Mouse (Mus musculus) brain, adult 2 months (tissue): ENCODE results near the gene Aif1.

Experiments used
- DNase-seq: peaks from one replicate; pipeline ENCODE4 v3.0.0; 2011; ENCODE audit warnings: low read depth, low spot score

Gene Aif1

DNA sequence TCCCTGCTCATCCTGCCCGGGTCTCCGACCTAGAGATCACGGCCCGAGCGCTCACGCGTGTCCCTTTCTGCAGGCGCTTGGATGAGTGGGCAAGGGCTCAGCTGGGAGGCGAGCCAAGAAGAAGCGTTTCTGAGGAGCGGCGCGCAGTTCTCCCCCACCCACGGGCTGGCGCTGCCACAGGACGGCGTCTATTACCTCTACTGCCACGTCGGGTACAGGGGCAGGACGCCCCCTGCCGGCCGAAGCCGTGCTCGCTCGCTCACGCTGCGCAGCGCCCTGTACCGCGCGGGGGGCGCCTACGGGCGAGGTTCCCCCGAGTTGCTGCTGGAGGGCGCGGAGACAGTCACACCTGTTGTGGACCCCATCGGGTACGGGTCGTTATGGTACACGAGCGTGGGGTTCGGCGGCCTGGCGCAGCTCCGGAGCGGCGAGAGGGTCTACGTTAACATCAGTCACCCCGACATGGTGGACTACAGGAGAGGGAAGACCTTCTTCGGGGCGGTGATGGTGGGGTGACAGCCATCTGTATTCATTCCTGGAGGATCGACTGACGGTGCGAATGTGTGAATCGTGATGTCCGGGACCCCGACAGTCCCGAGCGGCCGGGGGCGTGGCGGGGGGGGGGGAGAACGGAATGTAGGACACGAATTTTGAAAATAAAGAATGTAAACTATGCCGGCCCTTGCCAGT, 19.9 kb upstream of the Aif1 start:
- peak; percentile 77 for DNase-seq

DNA sequence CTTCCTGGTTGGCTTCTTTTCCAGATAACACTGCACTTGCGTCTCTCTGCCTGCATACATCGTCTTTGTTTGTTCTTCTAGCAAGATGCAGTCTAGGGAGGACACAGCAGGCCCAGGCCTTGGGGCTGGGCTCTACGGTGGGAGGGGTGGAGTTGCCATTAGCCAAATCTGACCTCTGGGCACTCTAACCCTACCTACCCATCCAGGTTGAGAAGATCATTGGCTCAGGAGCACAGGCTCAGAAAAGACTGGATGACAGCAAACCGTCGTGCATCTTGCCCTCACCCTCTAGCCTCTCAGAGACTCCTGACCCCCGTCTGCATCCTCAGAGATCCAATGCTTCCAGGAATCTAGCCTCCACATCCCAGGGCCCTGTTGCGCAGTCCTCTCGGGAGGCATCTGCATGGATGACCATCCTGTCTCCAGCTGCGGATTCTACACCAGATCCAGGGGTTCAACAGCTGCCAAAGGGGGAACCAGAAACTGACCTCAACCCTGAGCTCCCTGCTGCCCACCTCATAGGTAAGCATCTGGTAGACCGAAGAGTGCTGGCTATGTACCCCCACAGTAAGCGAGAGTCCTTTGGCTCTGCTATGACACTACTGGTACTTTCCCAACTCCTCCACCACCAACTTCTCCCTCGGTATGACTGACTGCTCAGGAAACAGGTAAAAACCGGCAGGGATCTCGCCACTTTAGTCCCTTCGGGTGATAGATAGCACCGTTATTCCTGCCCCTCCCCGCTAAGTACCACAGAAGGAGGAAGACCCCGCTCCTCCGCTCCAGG, 19.2 kb upstream of the Aif1 start:
- no peak for DNase-seq

DNA sequence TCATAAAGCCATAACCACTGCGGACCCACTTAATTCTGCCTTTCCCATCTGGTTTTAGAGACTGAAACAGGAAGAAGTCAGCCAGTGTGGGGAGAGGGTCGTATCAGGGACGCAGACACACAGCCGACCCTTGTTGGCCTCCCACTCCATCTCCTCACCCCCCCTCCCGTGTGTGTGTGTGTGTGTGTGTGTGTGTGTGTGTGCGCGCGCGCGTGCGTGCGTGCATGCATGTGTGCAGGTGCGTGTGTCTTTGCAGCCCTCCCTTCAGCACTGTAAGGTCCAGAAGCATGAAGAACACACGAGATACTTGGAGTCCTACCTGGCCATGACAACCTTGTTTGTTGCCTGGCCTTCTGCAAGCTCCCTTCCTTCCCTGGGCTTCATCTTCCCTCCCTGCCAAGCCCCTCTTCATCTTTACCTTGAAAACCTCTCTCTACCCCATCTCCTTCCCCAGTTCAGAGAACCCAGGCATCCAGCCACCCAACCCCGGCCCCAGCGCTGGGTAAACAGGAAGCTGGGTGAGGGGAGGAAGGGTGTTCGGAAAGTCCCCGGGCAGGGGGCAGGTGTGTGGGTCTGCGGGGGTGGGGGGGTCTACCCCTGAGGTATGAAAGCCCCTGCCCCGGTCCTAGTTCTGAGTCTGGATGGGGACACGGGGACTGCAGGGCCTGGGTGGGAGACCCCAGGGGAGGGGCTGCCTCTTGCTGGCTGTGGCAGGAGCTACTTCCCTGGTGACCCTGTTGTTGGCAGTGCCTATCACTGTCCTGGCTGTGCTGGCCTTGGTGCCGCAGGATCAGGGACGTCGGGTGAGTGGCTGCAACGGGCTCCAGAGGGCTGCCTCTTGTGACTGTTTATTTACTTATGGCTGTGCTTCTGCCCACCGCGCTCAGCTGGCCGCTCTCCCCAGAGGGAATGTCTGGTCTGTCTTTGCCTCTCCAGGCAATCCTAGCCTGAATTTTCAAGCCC, 18.3 kb upstream of the Aif1 start, which contains the start of gene Ltb:
Ltb (plus strand) TSS at position 559 of the 963 bp plus-strand sequence.
- DNase-seq = no peak

DNA sequence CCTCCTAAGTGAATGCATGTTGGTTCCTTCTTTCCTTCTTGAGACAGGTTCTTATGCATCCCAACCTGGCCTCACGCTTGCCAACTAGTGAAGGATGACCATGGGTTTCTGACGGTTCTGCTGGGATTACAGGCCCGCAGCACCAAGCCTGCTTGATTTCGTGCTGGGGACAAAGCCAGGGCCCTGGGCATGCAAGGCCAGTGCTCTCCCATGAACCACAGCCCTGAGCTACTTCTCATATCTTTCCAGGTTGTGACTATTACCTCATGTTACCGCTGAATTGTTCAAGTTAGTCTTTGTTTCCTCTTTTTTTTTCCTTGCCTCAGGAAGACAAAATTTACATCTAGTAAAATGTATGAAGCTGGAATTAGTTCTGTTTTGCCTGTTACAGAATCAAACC, 17.1 kb upstream of the Aif1 start:
- DNase-seq = no peak

DNA sequence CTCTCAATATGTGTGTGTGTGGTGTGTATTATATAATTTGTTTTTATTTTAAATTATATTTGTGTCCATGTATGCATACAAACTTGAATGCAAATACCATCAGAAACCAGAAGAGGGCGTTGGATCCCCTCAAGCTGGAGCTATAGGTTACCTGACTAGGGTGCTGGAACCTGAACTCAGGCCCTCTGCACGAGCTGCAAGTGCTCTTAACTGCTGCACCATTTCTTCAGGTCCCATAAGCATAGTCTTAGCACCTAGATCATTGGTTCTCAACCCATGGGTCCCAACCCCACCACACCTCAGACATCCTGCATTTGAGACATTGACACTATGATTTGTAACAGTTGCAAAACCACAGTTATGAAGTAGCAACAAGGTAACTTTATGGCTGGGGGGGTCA, 15.9 kb upstream of the Aif1 start:
- DNase-seq = no peak

DNA sequence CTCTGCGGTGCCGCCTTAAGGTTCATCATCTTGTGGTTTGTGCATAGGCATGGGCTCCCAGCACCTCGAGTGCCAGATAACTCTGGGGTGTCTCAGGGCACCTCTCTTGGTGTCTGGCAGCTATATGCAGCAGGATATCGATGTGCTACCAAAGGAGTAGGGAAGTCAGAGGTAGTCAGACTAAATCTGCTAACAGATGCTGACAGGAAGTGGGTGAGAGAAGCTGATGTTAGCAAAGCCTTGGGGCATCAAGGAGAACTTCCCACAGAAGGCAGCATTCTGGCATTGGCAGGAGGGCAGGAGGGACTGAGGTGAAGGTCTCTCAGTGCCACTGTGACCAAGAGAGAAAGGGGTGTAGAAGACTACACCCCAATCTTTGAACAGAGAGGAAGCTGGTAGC, 14.2 kb upstream of the Aif1 start:
- DNase-seq = no peak

DNA sequence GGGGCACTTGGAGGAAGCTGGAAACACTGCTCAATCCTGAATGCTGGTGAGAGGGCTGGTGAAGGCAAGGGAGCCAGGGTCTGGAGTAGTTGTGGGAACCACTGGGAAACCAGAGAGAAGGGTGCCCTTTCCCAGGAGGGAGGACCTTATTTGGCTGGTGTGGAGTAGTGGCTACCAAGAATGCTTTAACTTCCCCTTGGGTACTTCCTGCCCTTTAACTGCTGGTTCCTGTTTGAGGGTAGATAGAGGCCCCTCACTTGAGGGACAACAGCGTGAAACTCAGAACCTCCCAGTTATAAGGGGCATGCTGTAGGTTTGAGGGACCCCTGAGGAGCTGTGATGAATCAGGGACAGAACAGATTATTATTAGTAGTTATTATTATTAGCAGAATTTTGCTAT, 13.3 kb upstream of the Aif1 start:
- no peak for DNase-seq

DNA sequence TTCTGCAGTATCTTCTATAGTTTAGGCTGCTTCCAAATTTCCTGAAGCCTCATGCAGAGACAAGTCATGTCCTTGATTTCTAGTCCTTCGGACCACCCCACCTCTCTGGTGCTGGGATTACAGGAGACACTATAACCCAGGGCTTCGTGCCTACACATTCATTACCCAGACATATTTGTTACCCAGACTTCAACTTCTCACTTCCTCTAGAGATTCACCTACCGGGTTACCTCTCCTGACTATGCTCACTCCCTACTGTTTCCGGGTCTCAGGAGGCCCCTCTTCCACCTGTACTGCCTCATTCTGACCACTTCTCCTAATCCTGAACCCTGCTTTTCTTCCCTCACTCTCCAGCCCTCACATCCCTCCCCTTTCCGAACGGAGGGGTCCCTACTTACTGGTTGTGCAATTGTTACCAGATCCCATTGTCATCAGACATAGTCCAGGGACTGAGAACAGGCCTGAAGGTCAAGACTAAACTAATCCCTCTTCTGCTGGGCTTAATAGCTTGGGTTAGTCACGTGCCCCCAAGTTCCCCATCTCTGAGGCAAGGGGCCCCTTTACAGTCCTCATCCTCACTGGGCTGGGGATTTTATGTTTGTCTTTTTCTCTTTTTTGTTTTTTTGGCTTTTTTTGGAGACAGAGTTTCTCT, 12.2 kb upstream of the Aif1 start, which contains the start of gene Lst1:
Lst1 (minus strand) TSS at position 481 of the 652 bp plus-strand sequence.
- no peak for DNase-seq

DNA sequence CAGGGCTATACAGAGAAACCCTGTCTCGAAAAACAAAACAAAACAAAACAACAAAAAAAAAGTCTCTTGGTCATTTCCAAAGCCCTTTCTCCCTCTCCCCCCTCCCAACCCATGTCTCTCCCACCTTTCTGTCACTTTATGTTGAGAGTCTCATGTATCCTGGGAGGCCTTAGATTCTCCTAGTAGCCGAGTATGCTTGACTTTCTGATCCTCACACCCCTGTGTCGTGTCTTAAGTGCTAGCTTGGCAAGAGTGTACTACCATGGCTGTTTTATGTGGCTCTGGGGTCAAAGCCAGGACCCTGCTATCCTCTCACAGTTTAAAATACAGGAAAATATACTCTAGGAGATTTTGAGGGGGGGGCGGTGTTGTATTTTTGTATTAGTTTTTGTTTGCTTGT, 11.5 kb upstream of the Aif1 start:
- DNase-seq = no peak

DNA sequence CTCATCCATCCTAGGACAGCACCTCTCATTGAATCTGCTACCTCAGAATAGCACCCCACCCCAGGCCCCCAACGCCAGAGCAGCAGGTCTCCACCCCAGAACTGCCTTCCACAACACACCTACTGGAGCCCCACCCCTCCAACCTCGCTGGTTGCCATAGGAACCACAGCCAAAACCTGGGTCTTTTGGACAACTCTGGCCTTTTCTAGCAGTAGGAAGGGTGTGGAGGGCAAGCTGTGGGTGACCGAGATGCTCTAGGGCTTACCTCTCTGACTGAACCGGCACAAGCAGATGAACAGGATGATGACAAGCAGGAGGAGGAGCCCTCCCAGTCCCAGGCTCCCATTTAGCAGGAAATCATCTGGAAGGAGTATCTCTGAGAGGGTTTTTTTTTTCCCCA, 10.8 kb upstream of the Aif1 start:
- peak; percentile 35 for DNase-seq

DNA sequence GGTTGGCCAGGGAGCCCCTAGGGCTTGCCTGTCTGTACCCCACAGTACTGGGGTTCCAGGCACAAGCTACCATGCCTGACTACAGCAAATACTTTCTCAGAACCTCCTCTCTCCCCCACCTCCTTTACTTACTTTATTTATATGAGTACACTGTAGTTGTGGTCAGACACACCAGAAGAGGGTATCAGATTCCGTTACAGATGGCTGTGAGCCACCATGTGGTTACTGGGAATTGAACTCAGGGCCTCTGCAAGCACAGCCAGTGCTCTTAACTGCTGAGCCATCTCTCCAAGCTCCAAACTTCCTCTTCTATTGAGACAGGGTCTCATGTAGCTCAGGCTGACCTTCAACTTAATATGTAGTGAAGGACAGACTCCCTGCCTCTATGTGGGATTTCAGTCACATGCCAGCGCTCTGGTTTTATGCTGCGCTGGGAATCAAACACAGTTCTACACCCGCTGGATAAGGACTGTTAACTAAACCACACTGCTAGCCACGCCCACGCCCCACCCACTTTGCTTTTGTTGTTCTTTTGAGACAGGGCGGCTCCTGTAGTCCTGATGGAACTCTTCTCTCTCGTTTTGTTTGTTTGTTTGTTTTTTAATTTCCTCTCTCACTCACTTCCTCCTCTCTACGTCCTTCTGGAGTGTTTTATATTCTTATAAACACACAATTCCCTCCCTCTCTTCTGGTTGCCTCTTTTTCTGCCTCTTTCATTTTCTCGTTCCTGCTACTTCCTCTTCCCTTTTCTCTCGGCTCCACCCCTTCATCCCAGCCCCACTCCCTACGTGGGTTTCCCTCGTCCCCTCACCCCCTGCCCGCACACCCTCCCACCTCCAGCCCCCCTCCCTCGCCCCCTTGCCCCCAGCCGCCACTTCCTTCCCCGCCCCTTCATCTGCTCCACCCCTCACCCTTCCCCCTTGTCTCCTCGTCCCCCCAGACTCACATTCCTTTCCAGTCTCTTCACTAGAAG, 10.1 kb upstream of the Aif1 start:
- no peak for DNase-seq

DNA sequence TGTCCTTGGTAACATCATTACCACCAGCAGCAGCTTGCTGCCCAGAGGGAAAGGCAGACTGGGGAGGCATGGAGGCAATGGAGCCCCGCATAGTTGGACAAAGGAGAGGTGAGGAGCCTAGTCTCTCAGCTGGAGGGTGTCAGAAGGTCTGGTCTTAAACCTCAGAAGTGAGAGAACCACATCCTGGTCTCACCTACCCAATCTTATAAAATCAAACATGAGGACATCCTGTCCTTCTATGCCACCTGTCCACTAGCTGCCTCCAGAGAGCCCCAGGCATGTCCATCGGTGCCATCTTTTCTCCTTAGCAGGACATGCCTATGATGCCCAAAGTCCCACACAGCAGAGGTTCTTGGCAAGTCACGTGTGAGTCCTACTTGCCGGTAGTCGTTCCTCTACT, 4.2 kb upstream of the Aif1 start:
- DNase-seq = no peak

DNA sequence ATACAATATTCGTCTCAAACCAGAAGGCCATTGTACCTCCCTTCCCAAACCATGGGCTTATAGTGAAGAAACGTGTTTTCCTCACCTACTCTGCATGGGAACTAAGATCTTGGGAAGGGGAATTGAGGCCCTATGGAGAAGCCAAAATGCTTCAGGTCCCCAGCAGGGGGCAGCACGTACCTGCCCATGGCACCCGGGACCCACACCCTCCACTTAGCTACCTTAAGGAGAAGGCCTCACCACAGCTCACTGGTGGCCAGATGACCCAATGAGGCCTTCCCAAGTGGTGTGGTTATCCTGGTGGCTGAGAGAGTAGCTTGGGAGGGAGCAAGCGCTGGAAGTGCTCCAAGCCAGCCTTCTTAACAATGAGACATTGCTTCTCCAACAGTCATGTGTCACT, 2.7 kb upstream of the Aif1 start:
- peak; percentile 75 for DNase-seq

DNA sequence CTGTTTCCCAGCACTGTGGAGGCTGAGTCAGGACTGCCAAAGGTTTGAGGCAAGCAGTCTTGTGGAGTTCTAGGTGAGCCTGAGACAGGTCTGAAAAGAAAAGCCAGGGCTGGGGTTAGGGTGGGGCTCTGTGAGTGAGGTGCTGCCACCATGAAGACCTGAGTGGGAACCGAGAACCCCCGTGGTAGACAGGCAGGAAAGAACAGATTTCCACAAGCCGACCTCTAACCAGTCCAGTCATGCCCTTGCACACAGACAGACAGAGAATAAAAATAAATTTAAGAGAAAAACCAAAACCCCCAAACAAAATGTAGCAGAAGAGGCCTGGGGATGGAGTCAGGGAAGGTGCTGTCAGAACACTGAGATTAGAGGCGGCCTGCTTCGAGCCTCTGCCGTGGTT, 486 bp downstream of the Aif1 start:
- DNase-seq = no peak

DNA sequence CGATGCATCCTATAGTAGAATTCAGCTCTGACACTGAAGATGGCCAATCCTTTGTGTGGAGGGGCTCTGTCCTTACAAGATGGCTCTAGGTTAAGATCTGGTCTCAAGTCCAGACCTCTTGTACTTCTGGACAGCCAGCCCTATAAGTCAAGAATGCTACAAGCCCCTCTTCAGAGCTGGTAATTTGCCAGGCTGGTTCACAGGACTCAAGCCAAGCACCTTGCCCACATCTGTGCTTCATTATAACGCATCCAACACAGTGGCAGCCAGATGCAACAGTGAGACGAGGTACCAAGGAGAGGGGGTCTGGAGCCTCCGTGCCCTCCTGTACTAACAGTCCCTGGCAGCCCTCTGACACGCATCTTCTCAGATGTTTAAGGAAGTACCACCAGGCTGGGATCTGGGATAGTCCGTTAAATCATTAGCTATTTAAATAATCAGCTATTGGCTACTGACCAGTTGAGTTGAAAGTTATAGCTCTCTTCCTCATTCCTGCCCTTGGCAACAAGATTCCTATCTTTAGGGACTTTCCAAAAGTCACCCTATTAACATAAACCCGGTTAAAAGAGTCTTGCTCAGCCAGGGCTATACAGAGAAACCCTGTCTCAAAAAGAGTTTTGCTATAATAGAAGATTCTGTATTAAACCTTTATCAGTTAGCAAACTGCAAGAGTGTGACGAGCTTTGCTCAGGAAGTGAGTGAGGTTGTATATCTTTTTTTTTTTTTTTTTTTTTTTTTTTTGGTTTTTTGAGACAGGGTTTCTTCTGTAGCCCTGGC, 1.5 kb downstream of the Aif1 start:
- DNase-seq = no peak

DNA sequence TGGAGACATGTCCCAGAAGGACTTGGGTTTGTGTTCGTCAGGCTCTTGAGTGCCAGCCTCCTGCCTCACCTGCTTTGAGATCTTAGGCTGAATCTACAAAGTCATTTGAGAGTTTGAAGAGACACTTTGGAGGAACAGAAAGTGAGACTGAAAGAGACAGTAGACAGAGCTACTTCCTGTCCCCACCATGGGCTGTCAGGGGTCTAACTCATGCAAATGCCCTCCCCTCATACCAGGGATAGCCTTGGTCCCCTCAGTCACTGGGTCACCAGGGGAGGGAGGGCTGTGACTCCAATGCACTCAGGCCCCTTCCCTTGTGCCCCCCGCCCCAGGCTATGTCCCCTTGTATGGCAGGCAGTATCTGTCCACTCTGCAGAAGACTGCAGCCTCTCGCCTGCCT, 2.5 kb downstream of the Aif1 start:
- DNase-seq = no peak

DNA sequence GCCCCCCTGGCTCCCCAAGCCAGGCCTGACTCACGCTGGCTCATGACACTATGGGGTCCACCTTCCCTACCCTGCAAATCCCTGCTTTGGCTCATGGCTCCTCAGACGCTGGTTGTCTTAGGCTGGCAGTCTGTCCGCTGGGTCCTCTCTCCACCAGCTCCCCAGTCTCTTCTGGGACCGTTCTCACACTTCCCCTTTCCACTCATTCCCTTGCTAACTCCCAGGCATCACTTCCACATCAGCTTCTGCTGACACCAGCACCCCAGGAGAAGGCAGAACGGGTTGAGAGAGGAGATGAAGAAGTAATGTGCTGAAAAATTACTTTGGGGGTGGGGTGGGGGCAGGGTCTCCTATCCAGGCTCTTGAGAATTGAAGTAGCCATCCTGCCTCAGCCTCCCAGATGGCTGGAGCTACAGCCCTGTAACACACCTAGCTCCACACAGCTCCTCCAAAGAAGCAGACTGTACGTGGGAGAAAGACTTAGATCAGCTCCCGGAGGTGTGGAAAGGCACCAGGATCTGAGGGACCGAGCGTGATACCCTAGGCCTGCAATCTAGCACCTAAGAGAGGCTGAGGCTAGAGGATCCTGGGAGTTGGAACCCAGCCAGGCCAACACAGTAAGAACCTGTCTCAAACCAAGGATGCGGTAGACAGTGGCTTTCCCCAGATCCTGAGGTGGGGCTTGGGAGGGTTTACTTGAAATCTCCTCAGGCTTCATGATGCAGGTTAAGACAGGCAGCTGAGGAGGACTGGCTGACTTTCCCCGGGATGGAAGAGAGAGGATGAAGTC, 3.2 kb downstream of the Aif1 start:
- DNase-seq = peak; percentile 84

DNA sequence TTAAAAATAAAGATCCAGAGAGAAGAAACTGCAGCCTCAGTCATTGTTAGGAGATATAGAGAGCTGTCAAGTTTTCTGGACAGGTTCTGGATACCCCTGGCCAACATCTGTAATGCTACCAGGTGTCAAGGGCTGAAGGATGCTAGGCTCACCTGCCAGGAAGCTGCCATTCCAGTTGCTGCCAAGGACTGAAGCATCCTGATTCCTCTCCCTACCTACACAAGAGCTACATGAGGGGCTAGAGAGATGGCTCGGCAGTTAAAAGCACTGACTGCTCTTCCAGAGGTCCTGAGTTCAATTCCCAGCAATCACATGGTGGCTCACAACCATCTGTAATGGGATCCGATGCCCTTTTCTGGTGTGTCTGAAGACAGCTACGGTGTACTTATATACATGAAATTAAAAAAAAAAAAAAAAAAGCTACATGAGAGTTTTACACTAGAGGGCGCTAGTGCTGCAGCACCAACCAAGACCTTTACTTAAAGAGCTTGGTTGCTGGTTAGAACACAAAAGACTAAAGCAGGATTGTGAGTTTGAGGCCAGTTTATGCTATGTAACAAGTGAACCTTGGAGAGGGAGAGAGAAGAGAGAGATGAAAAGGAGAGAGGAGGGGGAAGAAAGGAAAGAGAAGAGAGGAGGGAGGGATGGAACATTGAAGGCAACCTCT, 7.2 kb downstream of the Aif1 start:
- DNase-seq = peak; percentile 88
